8 mouse cellular contexts compared by ENCODE assay signal in genomic region chr7:44819863-44820262, GRCm38 (mm10). TPM values are rescaled to one million over a fixed set of nuclear protein-coding genes. Genes with fewer than 3 reads are reported as not detected.
DNase-seq lines count a peak whose midpoint lies in the region; ATAC-seq lines count a peak whose summit lies in the region.

No protein-coding gene starts in this region.

- H3K36me3 ChIP-seq in heart, embryonic 12.5 days: 0 out of 2 replicates have a peak, but pooled peaks cover 3% of the 10 kb centered on the region

- ATAC-seq in heart, embryonic 12.5 days (ENCODE audit: insufficient number of reproducible peaks, low FRiP score): no peak

- H3K4me1 ChIP-seq in heart, embryonic 12.5 days (replicated peaks): peaks cover 78% of the 10 kb centered on the region

- no peak overlapping the region for H3K4me3 ChIP-seq in heart, embryonic 12.5 days

- 0 out of 2 replicates have a peak overlapping the region, but pooled peaks have one; percentile 12 for H3K4me2 ChIP-seq in heart, embryonic 12.5 days

- H3K27me3 ChIP-seq in heart, embryonic 12.5 days (replicated peaks): no peaks in the 10 kb centered on the region

- H3K27ac ChIP-seq in heart, embryonic 12.5 days (ENCODE audit: poor library complexity, severe bottlenecking): 0 out of 2 replicates have a peak overlapping the region, but pooled peaks have one; percentile 6

- H3K9ac ChIP-seq in heart, embryonic 12.5 days: peak overlapping the region; percentile 54; the same call in 1 of the 2 replicates

- DNase-seq in heart, adult 11 months: peak; percentile 91
- DNase-seq in heart, adult 9 months (ENCODE audit: low spot score in 2 of 2): no peak
- peak; percentile 10 to 55 for DNase-seq in spleen, postnatal 4 days (ENCODE audit: low spot score in 2 of 2)
- no peak for DNase-seq in spleen, postnatal 36 days (ENCODE audit: low spot score in 2 of 2)
- peak; percentile 25 for DNase-seq in lung, postnatal 36 days
- no peak for DNase-seq in layer of hippocampus, postnatal 36 days
- DNase-seq in kidney, adult 18-20 months: no peak

- no peaks in the 10 kb centered on the region for H3K9me3 ChIP-seq in heart, embryonic 12.5 days (replicated peaks)

- WGBS in heart, embryonic 12.5 days: 55% methylated on average over 5 of the region's 5 CpGs

RNA-seq across cellular contexts. Expression of gene Atf5, which starts 3.4 kb away (rescaled TPM):
- polyA plus RNA-seq in heart, embryonic 12.5 days (2016; fragmentation: Nextera tagmentation; extraction: Ambion mirVana): 2.6 and 2.7 TPM in 2 replicates
- 10 to 100 TPM; 26.3 to 28.9 TPM for total RNA-seq in layer of hippocampus, postnatal 36 days (2021)

RNA-seq across cellular contexts. Expression of gene Il4i1, which starts 3.7 kb away (rescaled TPM):
- 0.78 and 1.1 TPM in 2 replicates for polyA plus RNA-seq in heart, embryonic 12.5 days (2016; fragmentation: Nextera tagmentation; extraction: Ambion mirVana)
- 1 to 10 TPM; 1.1 to 2.5 TPM for total RNA-seq in layer of hippocampus, postnatal 36 days (2021)

RNA-seq across cellular contexts. Expression of gene Nup62, which starts 4.0 kb away (rescaled TPM):
- polyA plus RNA-seq in heart, embryonic 12.5 days (2016; fragmentation: Nextera tagmentation; extraction: Ambion mirVana): 90.9 and 93.3 TPM in 2 replicates
- total RNA-seq in layer of hippocampus, postnatal 36 days (2021): 10 to 100 TPM; 29.7 to 30.6 TPM

RNA-seq across cellular contexts. Expression of gene Akt1s1, which starts 28.9 kb away (rescaled TPM):
- polyA plus RNA-seq in heart, embryonic 12.5 days (2016; fragmentation: Nextera tagmentation; extraction: Ambion mirVana): 105 and 108 TPM in 2 replicates
- total RNA-seq in layer of hippocampus, postnatal 36 days (2021): 10 to 100 TPM; 78.8 to 80.6 TPM

RNA-seq across cellular contexts. Expression of gene Tbc1d17, which starts 29.0 kb away (rescaled TPM):
- 60.0 and 61.2 TPM in 2 replicates for polyA plus RNA-seq in heart, embryonic 12.5 days (2016; fragmentation: Nextera tagmentation; extraction: Ambion mirVana)
- 10 to 100 TPM; 63.7 to 64.6 TPM for total RNA-seq in layer of hippocampus, postnatal 36 days (2021)

Comparison
In these comparisons a context has a peak if more than half of its experiments do, and no peak if none do; other contexts are left out.
1. DNase-seq: peak in heart, adult 11 months (single experiment), spleen, postnatal 4 days (2 of 2) and lung, postnatal 36 days (single experiment); none in heart, adult 9 months (0 of 2), spleen, postnatal 36 days (0 of 2), layer of hippocampus, postnatal 36 days (0 of 2) and kidney, adult 18-20 months (single experiment).